Mouse (Mus musculus) forebrain, embryonic 11.5 days (tissue): ENCODE data around the gene Gtf2e1. TPM values are rescaled to one million over a fixed set of nuclear protein-coding genes. Genes with fewer than 3 reads are reported as not detected.

ENCODE experiments used
- polyA plus RNA-seq: library from polyadenylated mRNA; unstranded; fragments of >200 nt; fragmentation: Nextera tagmentation; extraction: Ambion mirVana; gene quantifications from 2 replicates; pipeline ENCODE4 v1.2.1, GENCODE M21; 2014

Gene Gtf2e1
- polyA plus RNA-seq, 1 experiment from 2014 or later = 56.5 TPM

Other genes starting within 250 kb of the Gtf2e1 start
- 2.6 and 3.1 TPM in 2 replicates for gene Stxbp5l, start 154.8 kb downstream of the Gtf2e1 start, polyA plus RNA-seq
- 39.2 and 42.3 TPM in 2 replicates for gene Rabl3, start 96 bp upstream of the Gtf2e1 start, polyA plus RNA-seq
- 0.28 TPM in 1 of 2 replicates, not detected in the other for gene Hgd, start 40.4 kb upstream of the Gtf2e1 start, polyA plus RNA-seq
- gene Ndufb4, start 114.7 kb upstream of the Gtf2e1 start, polyA plus RNA-seq = 50.5 and 63.0 TPM in 2 replicates
- gene Fstl1, start 237.1 kb upstream of the Gtf2e1 start, polyA plus RNA-seq = 171 and 176 TPM in 2 replicates